Mouse (Mus musculus) heart, adult 2 months (tissue): Measurements from ENCODE around the gene Sox2. TPM values are rescaled to one million over a fixed set of nuclear protein-coding genes. Genes with fewer than 3 reads are reported as not detected.

Experiments
- DNase-seq, 2 experiments: peaks; one replicate each; pipeline ENCODE4 v3.0.0; 2021
- H3K27ac ChIP-seq: fragments of 200-600 bp; 2 replicates; pipeline ENCODE4 v1.8.1; 2022
- H3K27me3 ChIP-seq: fragments of 200-500 bp; 2 replicates; pipeline ENCODE4 v1.6.1; 2012; ENCODE audit warnings: mild to moderate bottlenecking, low read length, inconsistent platforms, mixed read lengths; ENCODE audit not compliant: control insufficient read depth, insufficient read depth
- H3K36me3 ChIP-seq: fragments of 200-500 bp; 2 replicates; pipeline ENCODE4 v1.6.1; 2012; ENCODE audit warnings: low read length, inconsistent platforms; ENCODE audit not compliant: control insufficient read depth, insufficient read depth
- H3K4me1 ChIP-seq: fragments of 200-500 bp; 2 replicates; pipeline ENCODE4 v1.6.1; 2011; ENCODE audit warnings: low read length; ENCODE audit not compliant: control insufficient read depth, insufficient read depth
- H3K4me3 ChIP-seq: fragments of 200-600 bp; 2 replicates; pipeline ENCODE4 v1.8.1; 2022
- H3K79me2 ChIP-seq: fragments of 200-500 bp; replicated peaks from 2 replicates; pipeline ENCODE4 v1.6.1; 2012; ENCODE audit warnings: mild to moderate bottlenecking, inconsistent platforms, low read length, moderate library complexity, mixed read lengths; ENCODE audit not compliant: control insufficient read depth, insufficient read depth
- H3K9ac ChIP-seq: fragments of 200-500 bp; 2 replicates; pipeline ENCODE4 v1.6.1; 2012; ENCODE audit warnings: low read depth, mild to moderate bottlenecking, control low read depth, inconsistent platforms, low read length, mixed read lengths
- CTCF ChIP-seq: fragments of 200-600 bp; IDR thresholded peaks from 2 replicates; pipeline ENCODE4 v1.8.1; 2022; ENCODE audit warnings: antibody characterized with exemption, mild to moderate bottlenecking, moderate library complexity
- EP300 ChIP-seq: fragments of 200-500 bp; IDR thresholded peaks from 2 replicates; pipeline ENCODE4 v1.6.1; 2011; ENCODE audit warnings: low read depth, low read length, control low read depth; ENCODE audit not compliant: insufficient read depth
- POLR2A ChIP-seq: fragments of 200-500 bp; IDR thresholded peaks from 2 replicates; pipeline ENCODE4 v1.6.1; 2011; ENCODE audit warnings: mild to moderate bottlenecking, low read depth, low read length, control low read depth; ENCODE audit not compliant: insufficient read depth
- WGBS: fragments of 180-500 bp; shearing (Covaris S2); methylation state at CpG from one replicate; pipeline ENCODE4 v1.1.7; 2018; 5-methylcytosine and 5-hydroxymethylcytosine counted together
- intact Hi-C: fragments of 180-260 bp; cut with DNase I; formaldehyde crosslinking; loops from one replicate; pipeline ENCODE4 v1.15.1; 2025
- polyA plus RNA-seq: library from polyadenylated mRNA; depleted of rRNA; stranded (reverse); fragments of >200 nt; gene quantifications from 2 replicates; pipeline ENCODE4 v1.2.3, GENCODE M21; 2012
- total RNA-seq, 2 experiments: library from RNA; stranded (reverse); gene quantifications; 2 replicates each; pipeline ENCODE4 v1.2.3; 2021

The Sox2 gene
- total and polyA plus RNA-seq, 3 experiments, result 0.66 TPM; not detected in 2

GRCm38 (mm10) chr3:34655311-34656075, 5.3 kb downstream of the Sox2 start:
- Histone ChIP-seq H3K4me1 (no peaks in the 10 kb centered on the region), H3K9ac (no peak overlapping the region), H3K79me2 (no peaks in the 10 kb centered on the region), H3K27me3 (peaks cover 27% of the 10 kb centered on the region), H3K27ac (no peak overlapping the region), H3K36me3 (no peaks in the 10 kb centered on the region), H3K4me3 (no peak overlapping the region)
- intact Hi-C loops, result no loop called here
- TF ChIP-seq EP300 (no peak), CTCF (no peak), POLR2A (no peak)
- WGBS, result 24% methylated on average over 11 of the region's 11 CpGs
- no peak for DNase-seq

GRCm38 (mm10) chr3:34656153-34656552, 5.9 kb downstream of the Sox2 start:
- TF ChIP-seq POLR2A (no peak), EP300 (no peak), CTCF (no peak)
- no peak for DNase-seq
- no peak overlapping the region for H3K4me3 ChIP-seq
- WGBS, result 25% methylated on average over 3 of the region's 3 CpGs
- no peak overlapping the region for H3K27ac ChIP-seq
- H3K4me1 ChIP-seq, result no peaks in the 10 kb centered on the region
- intact Hi-C loops, result no loop called here
- H3K9ac ChIP-seq, result no peak overlapping the region
- H3K27me3 ChIP-seq, result peaks cover 22% of the 10 kb centered on the region
- no peaks in the 10 kb centered on the region for H3K79me2 ChIP-seq
- H3K36me3 ChIP-seq, result no peaks in the 10 kb centered on the region

GRCm38 (mm10) chr3:34656813-34657700, 6.9 kb downstream of the Sox2 start:
- H3K36me3 ChIP-seq, result no peaks in the 10 kb centered on the region
- no peak overlapping the region for H3K9ac ChIP-seq
- WGBS, result 11% methylated on average over 23 of the region's 23 CpGs
- H3K4me3 ChIP-seq, result no peak overlapping the region
- TF ChIP-seq POLR2A (no peak), CTCF (no peak), EP300 (no peak)
- no peak overlapping the region for H3K27ac ChIP-seq
- H3K4me1 ChIP-seq, result no peaks in the 10 kb centered on the region
- intact Hi-C loops, result no loop called here
- no peaks in the 10 kb centered on the region for H3K79me2 ChIP-seq
- DNase-seq, result no peak
- peaks cover 21% of the 10 kb centered on the region for H3K27me3 ChIP-seq

- Histone ChIP-seq H3K27me3 (peaks cover 20% of the 10 kb centered on the region), H3K27ac (no peak overlapping the region), H3K36me3 (no peaks in the 10 kb centered on the region), H3K9ac (no peak overlapping the region), H3K79me2 (no peaks in the 10 kb centered on the region), H3K4me3 (no peak overlapping the region), H3K4me1 (no peaks in the 10 kb centered on the region)
- intact Hi-C loops, result no loop called here
- WGBS, result 41% methylated on average over 2 of the region's 2 CpGs
- no peak for DNase-seq
- TF ChIP-seq POLR2A (no peak), CTCF (no peak), EP300 (no peak)
Measured at GRCm38 (mm10) chr3:34657701-34658090, 7.5 kb downstream of the Sox2 start.

- no peak for TF ChIP-seq POLR2A
- no peak for TF ChIP-seq EP300
- no peak for TF ChIP-seq CTCF
- Histone ChIP-seq H3K4me3 (no peak overlapping the region), H3K36me3 (no peaks in the 10 kb centered on the region), H3K4me1 (no peaks in the 10 kb centered on the region), H3K27ac (no peak overlapping the region), H3K9ac (no peak overlapping the region), H3K79me2 (no peaks in the 10 kb centered on the region), H3K27me3 (peaks cover 23% of the 10 kb centered on the region)
- no peak for DNase-seq
- intact Hi-C loops, result no loop called here
- 61% methylated on average over 7 of the region's 7 CpGs for WGBS
Measured at GRCm38 (mm10) chr3:34658241-34658965, 8.2 kb downstream of the Sox2 start.
